Mouse (Mus musculus): ENCODE results near the gene Klk1b4.
A peak's percentile ranks its signal among the peaks of the same experiment; 100 is the strongest.
"Not testable (repeated sequence)": the region's sequence is repeated elsewhere in the genome, so short reads cannot be mapped to it uniquely, and the experiment has no call there.

Gene Klk1b4

DNA sequence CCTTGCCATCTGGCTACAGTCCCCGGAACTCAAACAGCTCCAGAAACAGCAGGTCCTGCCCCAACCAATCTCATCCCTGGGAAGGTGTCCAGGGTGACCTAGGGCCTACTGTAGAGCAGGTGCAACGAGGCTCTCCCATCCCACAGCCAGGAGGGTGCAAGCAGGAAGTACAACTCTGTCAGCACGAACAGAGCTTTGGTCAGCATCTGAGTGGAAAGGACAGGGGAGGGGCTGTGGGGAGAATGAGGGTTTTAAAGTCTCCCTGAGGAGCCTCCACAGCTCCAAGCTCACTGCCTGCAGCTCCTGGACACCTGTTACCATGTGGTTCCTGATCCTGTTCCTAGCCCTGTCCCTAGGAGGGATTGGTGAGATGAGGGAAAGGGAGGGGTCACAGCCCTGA, at the start of gene Klk1b4:
TSS of gene Klk1b4 (plus strand) at position 301 of the 400 bp plus-strand sequence.
- not testable (repeated sequence) for DNase-seq (ENCODE audit: low read depth, low spot score)

DNA sequence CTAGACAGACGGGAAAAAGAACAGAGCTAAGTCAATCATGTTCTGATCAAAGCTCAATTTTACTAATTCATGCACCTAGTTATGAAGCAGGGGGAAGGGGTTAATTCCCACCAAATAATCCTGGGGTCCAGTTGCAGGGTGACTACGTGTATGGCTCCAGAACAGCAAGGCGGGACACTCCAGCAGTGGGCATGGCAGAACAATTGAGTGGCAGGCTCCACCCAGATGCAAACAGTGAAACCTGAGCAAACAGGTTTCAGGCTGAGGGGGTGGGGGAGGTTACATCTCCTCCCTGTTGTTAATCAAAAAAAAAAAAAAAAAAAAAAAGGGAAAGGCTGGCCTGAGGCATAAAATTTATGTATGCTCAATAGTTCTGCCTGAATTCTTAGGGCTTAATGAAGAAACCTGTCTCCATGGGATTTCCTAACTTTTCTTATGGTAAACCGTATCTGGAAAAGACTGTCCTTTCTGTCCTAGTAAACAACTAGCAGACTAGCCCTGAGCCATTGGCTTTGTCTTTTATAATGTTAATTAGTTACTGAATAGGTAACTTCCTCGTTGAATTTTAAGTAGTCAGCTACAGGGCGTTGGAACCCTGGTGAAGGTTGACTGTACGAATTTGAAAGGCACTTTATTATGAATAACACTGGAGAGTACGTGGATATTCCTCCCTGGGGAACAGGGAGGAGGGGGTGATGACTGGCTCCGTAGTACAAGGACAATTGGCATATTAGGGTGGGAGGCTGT, 27.8 kb upstream of the Klk1b4 start:
- DNase-seq (ENCODE audit: low read depth, low spot score), result no peak

GRCm38 (mm10) chr7:44186516-44186915, 20.7 kb upstream of the Klk1b4 start:
- not testable (repeated sequence) for DNase-seq (ENCODE audit: low read depth, low spot score)

GRCm38 (mm10) chr7:44187936-44188335, 19.3 kb upstream of the Klk1b4 start, which contains the start of gene Klk1b24:
Klk1b24 (plus strand) TSS chr7:44188236.
- DNase-seq (ENCODE audit: low read depth, low spot score), result not testable (repeated sequence)

DNA sequence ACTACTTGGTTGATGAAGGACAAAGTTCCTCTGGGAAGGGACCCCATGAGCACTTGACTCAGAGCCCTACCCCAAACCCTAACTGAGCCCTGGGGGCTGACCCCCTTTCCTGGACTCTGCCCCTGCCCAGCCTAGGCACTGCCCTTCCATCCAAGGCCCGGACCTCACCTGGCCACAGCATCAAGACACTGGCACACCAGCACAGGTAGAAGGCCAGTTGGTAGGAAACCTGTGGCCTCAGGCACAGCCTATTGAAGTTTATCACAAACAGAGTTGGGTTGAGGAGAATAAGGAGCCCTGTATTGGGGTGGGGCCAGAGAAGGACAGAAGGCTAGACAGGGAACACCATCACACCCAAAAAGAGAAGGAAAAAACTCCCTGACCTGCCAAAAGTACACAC, 13.8 kb upstream of the Klk1b4 start:
- DNase-seq (ENCODE audit: low read depth, low spot score), result not testable (repeated sequence)

GRCm38 (mm10) chr7:44197891-44198290, 9.3 kb upstream of the Klk1b4 start, which contains the start of gene Klk1b3:
Klk1b3 (plus strand) TSS chr7:44198191.
- DNase-seq (ENCODE audit: low read depth, low spot score), result no peak

DNA sequence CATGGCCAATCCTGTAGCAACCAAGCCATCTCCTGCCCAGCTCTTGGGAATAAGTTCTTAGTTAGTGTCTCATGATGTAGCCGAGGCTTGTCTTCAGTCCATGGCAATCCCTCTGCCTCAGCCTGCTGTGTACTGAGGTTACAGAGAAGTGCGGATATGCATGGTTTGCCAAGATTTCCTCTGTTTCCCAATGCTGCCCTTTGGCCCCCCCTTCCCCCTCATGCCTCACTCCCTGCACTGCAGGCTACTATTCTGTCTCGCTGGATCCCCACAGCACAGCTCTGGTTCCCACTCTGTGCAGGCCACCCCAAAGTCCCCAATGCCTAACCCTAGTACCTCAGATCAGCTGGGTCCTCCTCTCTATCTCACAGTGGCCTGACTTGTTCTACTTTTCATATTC, 1.1 kb downstream of the Klk1b4 start:
- DNase-seq (ENCODE audit: low read depth, low spot score), result no peak

- no peak for DNase-seq (ENCODE audit: low read depth, low spot score)
These were observed 8.4 kb downstream of the Klk1b4 start, which contains the start of gene Klk1b5 for GRCm38 (mm10) chr7:44215645-44216044. Klk1b5 (plus strand) TSS chr7:44215945.

DNA sequence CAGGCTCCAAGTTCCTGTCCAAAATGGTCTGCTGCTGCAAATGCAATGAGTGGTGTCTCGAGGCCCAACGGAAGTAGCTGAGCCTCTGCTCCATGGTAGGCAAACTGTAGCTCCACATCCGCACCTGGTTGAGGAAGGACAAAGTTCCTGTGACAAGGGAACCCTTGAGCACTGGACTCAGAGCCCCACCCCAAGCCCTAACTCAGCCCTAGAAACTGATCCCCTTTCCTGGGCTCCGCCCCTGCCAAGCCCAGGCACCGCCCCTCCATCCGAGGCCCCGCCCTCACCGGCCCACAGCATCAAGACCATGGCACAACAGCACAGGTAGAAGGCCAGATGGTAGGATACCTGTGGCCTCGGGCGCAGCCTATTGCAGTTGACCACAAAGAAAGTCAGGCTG, 14.4 kb downstream of the Klk1b4 start:
- DNase-seq (ENCODE audit: low read depth, low spot score), result not testable (repeated sequence)

DNA sequence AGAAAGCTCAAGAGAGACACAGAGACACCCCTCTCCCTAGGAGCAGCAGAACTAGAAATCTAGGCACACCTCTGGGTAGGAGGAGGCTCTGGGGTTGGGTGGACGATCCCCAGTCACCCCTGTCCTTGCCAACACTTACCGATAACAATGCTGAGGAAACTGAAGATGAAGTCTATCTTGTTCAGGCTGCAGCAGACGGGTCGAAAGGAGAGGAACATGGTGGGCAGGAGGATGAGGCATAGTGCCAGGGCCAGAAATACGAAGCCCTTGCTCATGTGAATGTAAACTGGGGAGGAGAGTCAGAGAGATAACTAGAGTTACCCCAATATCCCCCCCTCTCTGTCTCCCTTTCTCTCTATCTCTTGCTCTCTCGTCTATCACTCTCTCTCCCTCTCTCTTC, 15.1 kb downstream of the Klk1b4 start:
- DNase-seq (ENCODE audit: low read depth, low spot score), result not testable (repeated sequence)

- no peak for DNase-seq (ENCODE audit: low read depth, low spot score)
These were observed 17.8 kb downstream of the Klk1b4 start, which contains the start of gene Klk1 for GRCm38 (mm10) chr7:44225076-44225475. Klk1 (plus strand) TSS chr7:44225360.

DNA sequence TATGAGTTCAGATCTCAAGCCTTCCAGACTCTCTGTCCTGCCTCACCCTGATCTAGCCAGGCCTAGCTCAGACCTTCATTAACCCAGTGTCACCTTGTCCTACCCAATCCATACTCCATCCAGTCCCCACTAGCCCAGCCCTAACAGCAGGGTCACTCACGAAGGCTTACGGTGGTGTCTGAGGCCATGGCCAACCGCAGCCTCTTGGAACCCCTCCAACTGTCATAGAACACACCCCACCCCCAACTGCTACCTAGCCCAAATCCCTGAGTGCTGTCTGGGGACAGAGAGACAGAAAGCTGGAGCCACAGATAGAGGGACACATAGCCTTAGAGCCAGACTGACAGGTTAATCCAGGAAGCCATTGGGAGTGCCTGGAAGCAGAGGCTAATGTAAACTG, 28.7 kb downstream of the Klk1b4 start, which contains the start of gene Gm36864:
TSS of gene Gm36864 (plus strand) at position 269 of the 400 bp plus-strand sequence.
- DNase-seq (ENCODE audit: low read depth, low spot score), result no peak

GRCm38 (mm10) chr7:44239913-44240312, 32.7 kb downstream of the Klk1b4 start:
- DNase-seq (ENCODE audit: low read depth, low spot score), result no peak

- no peak for DNase-seq (ENCODE audit: low read depth, low spot score)
These were observed 33.5 kb downstream of the Klk1b4 start for GRCm38 (mm10) chr7:44240712-44241111.

DNA sequence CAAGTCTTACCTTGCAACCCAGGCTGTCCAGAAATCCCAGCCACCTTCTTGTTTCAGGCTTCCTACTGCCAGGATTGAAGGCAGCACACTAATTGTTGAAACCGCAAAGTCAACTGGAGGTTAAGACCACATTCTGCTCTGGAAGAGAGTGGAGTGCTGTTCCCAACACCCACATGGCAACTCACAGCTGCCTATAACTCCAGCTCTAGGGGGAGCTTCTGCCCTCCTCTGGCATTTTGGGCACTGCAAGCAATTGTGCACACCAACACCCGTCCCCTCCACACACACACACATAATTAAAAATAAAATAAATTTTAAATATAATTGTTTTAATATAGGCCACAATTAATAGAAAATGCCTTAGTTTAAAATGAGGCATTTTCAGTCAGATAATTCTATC, 33.9 kb downstream of the Klk1b4 start:
- no peak for DNase-seq (ENCODE audit: low read depth, low spot score)

- DNase-seq (ENCODE audit: low read depth, low spot score), result no peak
These were observed 36.8 kb downstream of the Klk1b4 start for GRCm38 (mm10) chr7:44244080-44244479.

GRCm38 (mm10) chr7:44246055-44246983, 39.1 kb downstream of the Klk1b4 start, which contains the start of the genes 1700028J19Rik and 2410002F23Rik:
1700028J19Rik (minus strand) TSS chr7:44246695.
2410002F23Rik (plus strand) TSS chr7:44246722.
- peak; percentile 82 for DNase-seq (ENCODE audit: low read depth, low spot score)

DNA sequence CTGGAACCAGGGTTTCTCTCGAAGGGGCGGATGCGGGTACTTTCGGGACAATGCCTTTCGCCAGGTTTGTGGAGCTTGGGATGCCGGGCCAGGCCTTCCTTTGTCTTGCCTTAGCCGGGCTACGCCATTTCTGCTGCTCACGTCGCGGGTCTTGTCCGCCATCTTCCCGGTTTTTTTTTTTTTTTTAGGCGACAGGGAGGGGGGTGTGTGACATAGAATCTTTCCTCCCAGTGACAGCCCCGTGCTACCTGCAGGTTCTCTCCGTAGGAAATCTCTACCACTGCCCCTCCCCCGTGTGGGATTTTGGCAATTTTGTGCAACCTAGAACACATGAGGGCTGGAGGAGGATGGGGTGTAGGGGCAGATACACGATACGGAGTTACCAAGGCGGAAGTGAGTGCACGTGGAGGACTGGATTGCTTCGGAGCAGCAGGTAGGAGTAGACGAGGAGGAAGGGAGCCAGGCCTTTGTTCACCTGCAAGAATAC, 39.8 kb downstream of the Klk1b4 start:
- no peak for DNase-seq (ENCODE audit: low read depth, low spot score)

GRCm38 (mm10) chr7:44247971-44248370, 40.7 kb downstream of the Klk1b4 start:
- DNase-seq (ENCODE audit: low read depth, low spot score), result no peak

GRCm38 (mm10) chr7:44249248-44249647, 42.0 kb downstream of the Klk1b4 start:
- DNase-seq (ENCODE audit: low read depth, low spot score), result no peak

GRCm38 (mm10) chr7:44250732-44251275, 43.6 kb downstream of the Klk1b4 start:
- DNase-seq (ENCODE audit: low read depth, low spot score), result not testable (repeated sequence)
